Mouse (Mus musculus) ES-E14 (cell line): ENCODE results near the gene Erc2. TPM values are rescaled to one million over a fixed set of nuclear protein-coding genes. Genes with fewer than 3 reads are reported as not detected.

Experiments
- DNase-seq: peaks from one replicate; pipeline ENCODE4 v3.0.0-alpha.2; 2013; ENCODE audit warnings: low read depth, low spot score
- H3K27ac ChIP-seq: 2 replicates; pipeline ENCODE4 v1.5.1; 2012; ENCODE audit warnings: low read depth, mild to moderate bottlenecking, low read length, moderate library complexity, mixed read lengths; ENCODE audit not compliant: poor library complexity, insufficient read depth, severe bottlenecking
- H3K36me3 ChIP-seq: 2 replicates; pipeline ENCODE4 v1.6.1; 2012; ENCODE audit warnings: mild to moderate bottlenecking, low read length, moderate library complexity, mixed read lengths; ENCODE audit not compliant: control insufficient read depth, poor library complexity, insufficient read depth, severe bottlenecking
- H3K4me1 ChIP-seq, 2 experiments: fragments of 150-350 bp in 1 of 2; sonication (generic) in 1 of 2; 2 replicates each; pipeline ENCODE4 v1.6.1; 2012; ENCODE audit warnings: low read length in 2 of 2, mild to moderate bottlenecking in 1 of 2, mixed read lengths in 1 of 2; ENCODE audit not compliant: control insufficient read depth in 2 of 2, insufficient read depth in 2 of 2, poor library complexity in 1 of 2
- H3K4me3 ChIP-seq, 2 experiments: fragments of 150-350 bp in 1 of 2; sonication (generic) in 1 of 2; 2 replicates each; pipeline ENCODE4 v1.5.1; 2012; ENCODE audit warnings: low read length in 2 of 2, low read depth in 1 of 2, mild to moderate bottlenecking in 1 of 2, mixed read lengths in 1 of 2; ENCODE audit not compliant: insufficient read depth in 1 of 2, poor library complexity in 1 of 2, severe bottlenecking in 1 of 2
- H3K9ac ChIP-seq: 2 replicates; pipeline ENCODE4 v1.6.1; 2012; ENCODE audit warnings: low read depth, mild to moderate bottlenecking, low read length, mixed read lengths; ENCODE audit not compliant: poor library complexity, insufficient read depth, severe bottlenecking
- H3K9me3 ChIP-seq: fragments of 150-350 bp; sonication (generic); 2 replicates; pipeline ENCODE4 v1.6.1; 2012; ENCODE audit warnings: low read depth, mild to moderate bottlenecking, low read length; ENCODE audit not compliant: control insufficient read depth, insufficient read depth
- CHD2 ChIP-seq: IDR thresholded peaks from 2 replicates; pipeline ENCODE4 v1.6.1; 2014; ENCODE audit warnings: mild to moderate bottlenecking, low read depth, low read length, inconsistent platforms
- HCFC1 ChIP-seq: IDR thresholded peaks from 2 replicates; pipeline ENCODE4 v1.6.1; 2012; ENCODE audit warnings: low read length, inconsistent platforms, borderline replicate concordance; ENCODE audit not compliant: insufficient read depth
- MAFK ChIP-seq: IDR thresholded peaks from 2 replicates; pipeline ENCODE4 v1.6.1; 2014; ENCODE audit warnings: mild to moderate bottlenecking, low read depth, low read length, inconsistent platforms; ENCODE audit not compliant: insufficient read depth
- ZC3H11A ChIP-seq: IDR thresholded peaks from 2 replicates; pipeline ENCODE4 v1.6.1; 2012; ENCODE audit warnings: low read depth, mild to moderate bottlenecking, inconsistent platforms, low read length, borderline replicate concordance
- ZNF384 ChIP-seq: IDR thresholded peaks from 2 replicates; pipeline ENCODE4 v1.6.1; 2012; ENCODE audit warnings: low read depth, low read length, inconsistent platforms
- in situ Hi-C, 2 experiments: fragments of 600-800 bp; cut with MboI; formaldehyde crosslinking; loops; one replicate each; pipeline ENCODE4 v1.15.1; 2025; ENCODE audit warnings: low sequenced_read_pairs in 2 of 2, inconsistent platforms in 1 of 2; ENCODE audit not compliant: unreplicated experiment in 2 of 2
- total RNA-seq: library from RNA; depleted of rRNA; stranded (reverse); fragments of 300-350 nt; gene quantifications from 2 replicates; pipeline ENCODE4 v1.2.3, GENCODE M21; 2012

The Erc2 gene
- total RNA-seq, 1 experiment, result 9.1 TPM

GRCm38 (mm10) chr14:28283319-28284095, 661.3 kb downstream of the Erc2 start:
- in situ Hi-C loops, result no loop called here

GRCm38 (mm10) chr14:28286511-28286910, 664.3 kb downstream of the Erc2 start:
- TF ChIP-seq HCFC1, result no peak
- TF ChIP-seq MAFK, result no peak
- no peak for TF ChIP-seq CHD2
- no peak for TF ChIP-seq ZC3H11A
- no peak for TF ChIP-seq ZNF384
- Histone ChIP-seq H3K9ac (no peak overlapping the region), H3K9me3 (no peaks in the 10 kb centered on the region), H3K36me3 (no peaks in the 10 kb centered on the region), H3K4me1 (no peaks in the 10 kb centered on the region), H3K27ac (no peak overlapping the region), H3K4me3 (no peak overlapping the region)
- no peak for DNase-seq
- in situ Hi-C loops, result no loop called here

More at GRCm38 (mm10) chr14:28283319-28284095, 661.3 kb downstream of the Erc2 start:
- TF ChIP-seq HCFC1 (no peak), CHD2 (no peak), ZNF384 (no peak), ZC3H11A (no peak), MAFK (no peak)
- Histone ChIP-seq H3K36me3 (no peaks in the 10 kb centered on the region), H3K9ac (no peak overlapping the region), H3K27ac (no peak overlapping the region), H3K4me1 (no peaks in the 10 kb centered on the region), H3K4me3 (no peak overlapping the region), H3K9me3 (no peaks in the 10 kb centered on the region)
- no peak for DNase-seq

GRCm38 (mm10) chr14:28288196-28288595, 666.0 kb downstream of the Erc2 start:
- Histone ChIP-seq H3K4me3 (no peak overlapping the region), H3K27ac (no peak overlapping the region), H3K4me1 (no peaks in the 10 kb centered on the region), H3K36me3 (no peaks in the 10 kb centered on the region), H3K9me3 (no peaks in the 10 kb centered on the region), H3K9ac (no peak overlapping the region)
- no peak for TF ChIP-seq ZC3H11A
- no peak for TF ChIP-seq CHD2
- no peak for TF ChIP-seq MAFK
- TF ChIP-seq ZNF384, result no peak
- no peak for TF ChIP-seq HCFC1
- no peak for DNase-seq
- in situ Hi-C loops, result no loop called here

GRCm38 (mm10) chr14:28288926-28289325, 666.7 kb downstream of the Erc2 start:
- H3K4me1 ChIP-seq, result no peaks in the 10 kb centered on the region
- DNase-seq, result no peak
- no peak overlapping the region for H3K27ac ChIP-seq
- H3K36me3 ChIP-seq, result no peaks in the 10 kb centered on the region
- no peak overlapping the region for H3K9ac ChIP-seq
- H3K4me3 ChIP-seq, result no peak overlapping the region
- no peak for TF ChIP-seq CHD2
- no peak for TF ChIP-seq MAFK
- no peak for TF ChIP-seq ZC3H11A
- no peak for TF ChIP-seq HCFC1
- no peak for TF ChIP-seq ZNF384
- in situ Hi-C loops, result no loop called here
- H3K9me3 ChIP-seq, result no peaks in the 10 kb centered on the region
